9 mouse cellular contexts compared by ENCODE assay signal in the genomic region with DNA sequence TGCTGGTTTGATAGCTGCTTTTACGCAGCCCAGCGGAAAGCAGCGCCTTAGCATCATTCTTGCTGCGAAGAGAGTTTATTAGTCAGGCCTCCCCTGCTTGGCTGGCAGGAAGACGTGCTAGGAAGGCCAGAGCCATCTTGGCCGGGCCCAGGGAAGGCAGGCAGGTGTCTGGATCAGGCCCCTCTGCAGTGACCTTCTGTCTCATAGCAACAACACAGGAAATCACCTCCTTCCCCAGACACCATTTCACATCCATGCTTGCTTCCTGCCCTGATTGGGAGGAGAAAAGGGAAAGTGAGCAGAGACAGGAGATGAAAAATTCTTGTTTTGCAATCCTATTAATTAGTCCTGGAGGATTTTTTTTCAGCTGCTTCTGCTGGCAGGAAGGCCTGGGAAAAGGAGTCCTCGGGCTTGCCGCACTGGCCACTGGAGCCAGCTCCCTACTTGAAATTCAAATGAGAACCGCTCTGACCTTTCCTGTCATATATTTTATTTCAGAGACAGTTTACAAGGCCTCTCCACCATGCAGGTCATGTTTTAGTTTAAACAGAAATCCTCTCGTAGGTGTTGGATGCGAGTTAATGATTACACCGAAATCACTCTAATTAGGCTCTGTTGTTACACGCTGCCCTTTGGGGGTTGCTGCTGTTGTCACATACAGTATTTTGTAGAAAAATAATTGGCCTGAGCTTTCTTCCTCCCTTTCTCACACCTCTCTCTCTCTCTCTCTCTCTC.
DNase-seq lines count a peak whose midpoint lies in the region; ATAC-seq and TF ChIP-seq lines count a peak whose summit lies in the region.
"Had no signal": no experiment of that assay in that cellular context is flagged by ENCODE, and none has a peak within 500 bp of the region (broad histone marks: within the 10 kb centered on the region; RNA-seq: fewer than 3 reads in every experiment).

No protein-coding gene starts in this region.

- H3K27me3 ChIP-seq in forebrain, postnatal 0 days (ENCODE audit: insufficient read depth, low read length): peaks cover 13% of the 10 kb centered on the region; the same call in 1 of the 2 replicates
- H3K27me3 ChIP-seq in kidney, postnatal 0 days (ENCODE audit: insufficient read depth, low read length): no peaks in the 10 kb centered on the region
- H3K27me3 ChIP-seq in neural tube, embryonic 14.5 days (ENCODE audit: control insufficient read depth, insufficient read depth, low read length): no peaks in the 10 kb centered on the region
- no peaks in the 10 kb centered on the region for H3K27me3 ChIP-seq in thymus, adult 2 months (ENCODE audit: control insufficient read depth, insufficient read depth, low read length)
- H3K27me3 ChIP-seq: liver, embryonic 13.5 days had no signal

- H3K27ac ChIP-seq in forebrain, postnatal 0 days (ENCODE audit: low read depth, low read length): peak overlapping the region; percentile 6; the same call in 1 of the 2 replicates
- H3K27ac ChIP-seq in kidney, postnatal 0 days: no peak overlapping the region; the same call in 1 of the 2 replicates
- H3K27ac ChIP-seq in neural tube, embryonic 14.5 days (ENCODE audit: low read depth, low read length): peak overlapping the region; percentile 80
- no peak overlapping the region for H3K27ac ChIP-seq in thymus, adult 2 months (ENCODE audit: control insufficient read depth, insufficient read depth, low read length)
- H3K27ac ChIP-seq: liver, embryonic 13.5 days had no signal

- ATAC-seq in forebrain, postnatal 0 days: peak; percentile 63; the same call in 1 of the 2 replicates
- ATAC-seq in kidney, postnatal 0 days (replicated peaks; ENCODE audit: low FRiP score, low read depth): no peak; the same call in 1 of the 2 replicates
- ATAC-seq in neural tube, embryonic 14.5 days (ENCODE audit: low read depth): peak; percentile 52; the same call in 1 of the 2 replicates
- no peak for ATAC-seq in megakaryocyte, adult 5-6 weeks (ENCODE audit: poor library complexity, severe bottlenecking)

- no peak overlapping the region for H3K4me3 ChIP-seq in forebrain, postnatal 0 days (ENCODE audit: low read depth, low read length)
- H3K4me3 ChIP-seq in kidney, postnatal 0 days (replicated peaks; ENCODE audit: low read depth, low read length): no peak overlapping the region
- no peak overlapping the region for H3K4me3 ChIP-seq in neural tube, embryonic 14.5 days (ENCODE audit: low read depth, low read length)
- no peak overlapping the region for H3K4me3 ChIP-seq in thymus, adult 2 months (ENCODE audit: control insufficient read depth, insufficient read depth, low read length)
- H3K4me3 ChIP-seq: liver, embryonic 13.5 days had no signal

- no peak overlapping the region for H3K9ac ChIP-seq in forebrain, postnatal 0 days
- no peak overlapping the region for H3K9ac ChIP-seq in kidney, postnatal 0 days (ENCODE audit: low read depth, low read length)
- H3K9ac ChIP-seq in neural tube, embryonic 14.5 days (replicated peaks; ENCODE audit: low read depth, low read length): 0 out of 2 replicates have a peak overlapping the region, but pooled peaks have one; percentile 4
- H3K9ac ChIP-seq: liver, embryonic 13.5 days had no signal

- H3K36me3 ChIP-seq in forebrain, postnatal 0 days (ENCODE audit: insufficient read depth): no peaks in the 10 kb centered on the region
- H3K36me3 ChIP-seq in kidney, postnatal 0 days (ENCODE audit: insufficient read depth, low read length): no peaks in the 10 kb centered on the region
- H3K36me3 ChIP-seq in neural tube, embryonic 14.5 days (ENCODE audit: control insufficient read depth, insufficient read depth, low read length): no peaks in the 10 kb centered on the region
- no peaks in the 10 kb centered on the region for H3K36me3 ChIP-seq in thymus, adult 2 months (ENCODE audit: control insufficient read depth, insufficient read depth, low read length)
- H3K36me3 ChIP-seq: liver, embryonic 13.5 days had no signal

- TF ChIP-seq POLR2A in thymus, adult 2 months (IDR thresholded peaks at IDR 0.05; ENCODE audit: control insufficient read depth, extremely low read depth, insufficient read depth, low read length, poor library complexity): no peak

- no peaks in the 10 kb centered on the region; the same call in 1 of the 2 replicates for H3K4me1 ChIP-seq in forebrain, postnatal 0 days (ENCODE audit: insufficient read depth)
- peaks cover 13% of the 10 kb centered on the region for H3K4me1 ChIP-seq in kidney, postnatal 0 days (replicated peaks; ENCODE audit: insufficient read depth, low read length)
- H3K4me1 ChIP-seq in neural tube, embryonic 14.5 days (ENCODE audit: control insufficient read depth, insufficient read depth, low read length): peaks cover 27% of the 10 kb centered on the region
- H3K4me1 ChIP-seq in thymus, adult 2 months (replicated peaks; ENCODE audit: control insufficient read depth, insufficient read depth, low read length): no peaks in the 10 kb centered on the region
- H3K4me1 ChIP-seq: liver, embryonic 13.5 days had no signal

- H3K4me2 ChIP-seq in forebrain, postnatal 0 days (ENCODE audit: low read depth): no peak overlapping the region
- H3K4me2 ChIP-seq in kidney, postnatal 0 days (ENCODE audit: low read length): no peak overlapping the region
- no peak overlapping the region for H3K4me2 ChIP-seq in neural tube, embryonic 14.5 days (ENCODE audit: low read depth, low read length)
- H3K4me2 ChIP-seq: liver, embryonic 13.5 days had no signal

- no peak for TF ChIP-seq CTCF in forebrain, postnatal 0 days (IDR thresholded peaks at IDR 0.05; ENCODE audit: low read depth)
- TF ChIP-seq CTCF in kidney, postnatal 0 days (IDR thresholded peaks at IDR 0.05; ENCODE audit: low read depth): no peak
- TF ChIP-seq CTCF in thymus, adult 2 months (IDR thresholded peaks at IDR 0.05; ENCODE audit: borderline replicate concordance, control insufficient read depth, extremely low read depth, insufficient read depth, low read length, poor library complexity): no peak

- no peaks in the 10 kb centered on the region for H3K9me3 ChIP-seq in forebrain, postnatal 0 days (ENCODE audit: low read length)
- no peaks in the 10 kb centered on the region for H3K9me3 ChIP-seq in kidney, postnatal 0 days (replicated peaks; ENCODE audit: low read length)
- H3K9me3 ChIP-seq in neural tube, embryonic 14.5 days (ENCODE audit: control insufficient read depth, low read length): no peaks in the 10 kb centered on the region
- H3K9me3 ChIP-seq: liver, embryonic 13.5 days had no signal

- DNase-seq in layer of hippocampus, adult 8-10 months (ENCODE audit: low spot score in 2 of 2): peak; percentile 16 to 21
- DNase-seq in layer of hippocampus, adult 9-10 months (ENCODE audit: low spot score): no peak
- peak; percentile 12 for DNase-seq in cerebellum, adult 11-12 months
- peak; percentile 43 for DNase-seq in forebrain, postnatal 0 days
- DNase-seq in kidney, postnatal 0 days (ENCODE audit: low spot score): peak; percentile 56
- no peak for DNase-seq in thymus, adult 2 months
- DNase-seq: liver, embryonic 13.5 days had no signal

- WGBS in forebrain, postnatal 0 days: 19% methylated on average over 13 of the region's 13 CpGs
- WGBS in kidney, postnatal 0 days: 14% methylated on average over 13 of the region's 13 CpGs
- WGBS in neural tube, embryonic 14.5 days: 4% methylated on average over 13 of the region's 13 CpGs
- WGBS in thymus, adult 2 months: 89% methylated on average over 13 of the region's 13 CpGs

Comparison
In these comparisons a context has a peak if more than half of its experiments do, and no peak if none do; other contexts are left out.
1. DNase-seq: peak in layer of hippocampus, adult 8-10 months (2 of 2), cerebellum, adult 11-12 months (single experiment), forebrain, postnatal 0 days (single experiment) and kidney, postnatal 0 days (single experiment); none in layer of hippocampus, adult 9-10 months (single experiment) and thymus, adult 2 months (single experiment).
2. ATAC-seq: peak in forebrain, postnatal 0 days (single experiment) and neural tube, embryonic 14.5 days (single experiment); none in kidney, postnatal 0 days (single experiment) and megakaryocyte, adult 5-6 weeks (single experiment).
3. H3K27ac ChIP-seq: peak in forebrain, postnatal 0 days (single experiment) and neural tube, embryonic 14.5 days (single experiment); none in kidney, postnatal 0 days (single experiment) and thymus, adult 2 months (single experiment).